Mouse (Mus musculus) ES-Bruce4 (cell line): Measurements from ENCODE around the gene Ppp1r9b.

Experiments
- CTCF ChIP-seq: IDR thresholded peaks from one replicate; pipeline ENCODE4 v1.8.1; 2011; ENCODE audit warnings: low read depth, low read length
- POLR2A ChIP-seq: IDR thresholded peaks from one replicate; pipeline ENCODE4 v1.8.1; 2011; ENCODE audit warnings: low read length; ENCODE audit not compliant: insufficient read depth

- TF ChIP-seq CTCF: no peak
- TF ChIP-seq POLR2A: no peak
Observed at GRCm38 (mm10) chr11:95038156-95038817, 47.5 kb downstream of the Ppp1r9b start.
